Mouse (Mus musculus): ENCODE measurements around the gene Mc1r. TPM values are rescaled to one million over a fixed set of nuclear protein-coding genes. Genes with fewer than 3 reads are reported as not detected.
A peak's percentile ranks its signal among the peaks of the same experiment; 100 is the strongest.

The Mc1r gene
- total and polyA plus RNA-seq, 3 experiments, result 0.04 TPM; not detected in 2

- Histone ChIP-seq H3K9ac (ENCODE audit: insufficient read depth, low read depth) (no peak overlapping the region), H3K27me3 (replicated peaks) (no peaks in the 10 kb centered on the region), H3K4me1 (ENCODE audit: control insufficient read depth in 1 of 2, insufficient read depth in 2 of 2) (no peaks in the 10 kb centered on the region), H3K4me2 (ENCODE audit: insufficient read depth, low read depth, poor library complexity, severe bottlenecking) (no peak overlapping the region), H3K79me2 (replicated peaks; ENCODE audit: control insufficient read depth, extremely low read depth, insufficient read depth, poor library complexity, severe bottlenecking) (peaks cover 25% of the 10 kb centered on the region), H3K27ac (ENCODE audit: insufficient read depth, low read depth) (no peak overlapping the region), H3K36me3 (replicated peaks in 1 of 2; ENCODE audit: control insufficient read depth in 1 of 2, insufficient read depth in 1 of 2, low read length in 1 of 2) (peaks cover 68 to 87% of the 10 kb centered on the region in 2 experiments), H3K4me3 (replicated peaks in 1 of 3; ENCODE audit: low read depth in 2 of 3, low read length in 2 of 3, poor library complexity in 1 of 3) (no peak overlapping the region), H3K9me3 (replicated peaks; ENCODE audit: low read length) (no peaks in the 10 kb centered on the region)
- dilution Hi-C loops (cut with MboI; ENCODE audit: extremely low pct_ligation_motif_present, extremely low pct_unique_long_range_greater_than_20kb, low sequenced_read_pairs) (no loop called here), in situ Hi-C loops (cut with MboI; ENCODE audit: low pct_ligation_motif_present, low pct_unique_long_range_greater_than_20kb, low sequenced_read_pairs) (no loop called here)
- TF ChIP-seq MYC (IDR thresholded peaks at IDR 0.05; ENCODE audit: low read depth, low read length), result no peak
- TF ChIP-seq GABPA (IDR thresholded peaks at IDR 0.05; ENCODE audit: insufficient replicate concordance, low read depth, low read length), result no peak
- TF ChIP-seq KAT2A (IDR thresholded peaks at IDR 0.05; ENCODE audit: insufficient replicate concordance, low read length), result no peak
- TF ChIP-seq ELF1 (IDR thresholded peaks at IDR 0.05; ENCODE audit: low read depth, low read length), result no peak
- no peak for TF ChIP-seq RCOR1 (conservative IDR thresholded peaks at IDR 0.05; ENCODE audit: low read depth, low read length)
- TF ChIP-seq SIN3A (IDR thresholded peaks at IDR 0.05; ENCODE audit: low read length), result no peak
- TF ChIP-seq POLR2AphosphoS2 (IDR thresholded peaks at IDR 0.05; ENCODE audit: low read depth, low read length), result no peak
- TF ChIP-seq ETS1 (conservative IDR thresholded peaks at IDR 0.05; ENCODE audit: low read depth, low read length), result no peak
- TF ChIP-seq JUN (IDR thresholded peaks at IDR 0.05; ENCODE audit: insufficient read depth, low read depth, low read length), result no peak
- TF ChIP-seq JUND (conservative IDR thresholded peaks at IDR 0.05; ENCODE audit: low read depth, low read length), result no peak
- TF ChIP-seq MAX (IDR thresholded peaks at IDR 0.05; ENCODE audit: low read length), result no peak
- TF ChIP-seq POLR2A (IDR thresholded peaks at IDR 0.05; ENCODE audit: low read depth, low read length), result no peak
- no peak for TF ChIP-seq CHD1 (IDR thresholded peaks at IDR 0.05; ENCODE audit: low read depth, low read length)
- no peak for TF ChIP-seq TBP (conservative IDR thresholded peaks at IDR 0.05; ENCODE audit: low read depth, low read length)
- no peak for TF ChIP-seq MAZ (IDR thresholded peaks at IDR 0.05; ENCODE audit: low read depth, low read length)
- no peak for TF ChIP-seq RAD21 (IDR thresholded peaks at IDR 0.05; ENCODE audit: low read depth, low read length)
- no peak for TF ChIP-seq CHD2 (IDR thresholded peaks at IDR 0.05; ENCODE audit: low read length)
- TF ChIP-seq MEF2A (IDR thresholded peaks at IDR 0.05; ENCODE audit: borderline replicate concordance, low read depth, low read length), result no peak
- no peak for TF ChIP-seq NELFE (IDR thresholded peaks at IDR 0.05; ENCODE audit: low read depth, low read length)
- no peak for TF ChIP-seq IRF4 (IDR thresholded peaks at IDR 0.05; ENCODE audit: low read depth, low read length)
- DNase-seq (ENCODE audit: extremely low read depth), result no peak
Observed at GRCm38 (mm10) chr8:123382516-123382915, 24.4 kb upstream of the Mc1r start.

- Histone ChIP-seq H3K79me2 (replicated peaks; ENCODE audit: control insufficient read depth, extremely low read depth, insufficient read depth, poor library complexity, severe bottlenecking) (peaks cover 8% of the 10 kb centered on the region), H3K9me3 (replicated peaks; ENCODE audit: low read length) (no peaks in the 10 kb centered on the region), H3K4me1 (ENCODE audit: control insufficient read depth in 1 of 2, insufficient read depth in 2 of 2) (no peaks in the 10 kb centered on the region), H3K4me2 (ENCODE audit: insufficient read depth, low read depth, poor library complexity, severe bottlenecking) (no peak overlapping the region), H3K27ac (ENCODE audit: insufficient read depth, low read depth) (no peak overlapping the region), H3K27me3 (replicated peaks) (no peaks in the 10 kb centered on the region), H3K36me3 (replicated peaks in 1 of 2; ENCODE audit: control insufficient read depth in 1 of 2, insufficient read depth in 1 of 2, low read length in 1 of 2) (peaks cover 84 to 98% of the 10 kb centered on the region in 2 experiments), H3K9ac (ENCODE audit: insufficient read depth, low read depth) (no peak overlapping the region), H3K4me3 (replicated peaks in 1 of 3; ENCODE audit: low read depth in 2 of 3, low read length in 2 of 3, poor library complexity in 1 of 3) (no peak overlapping the region)
- dilution Hi-C loops (cut with MboI; ENCODE audit: extremely low pct_ligation_motif_present, extremely low pct_unique_long_range_greater_than_20kb, low sequenced_read_pairs), result no loop called here
- peak; percentile 50 for DNase-seq (ENCODE audit: extremely low read depth)
- no peak for TF ChIP-seq CHD2 (IDR thresholded peaks at IDR 0.05; ENCODE audit: low read length)
- TF ChIP-seq CTCF (conservative IDR thresholded peaks at IDR 0.05 in 1 of 2, IDR thresholded peaks at IDR 0.05 in 1 of 2; ENCODE audit: low read depth in 2 of 2, low read length in 2 of 2), result peak; percentile 67 to 73
- TF ChIP-seq ZMIZ1 (IDR thresholded peaks at IDR 0.05; ENCODE audit: low read depth, low read length), result no peak
- no peak for TF ChIP-seq HCFC1 (IDR thresholded peaks at IDR 0.05; ENCODE audit: low read depth, low read length)
- TF ChIP-seq RCOR1 (conservative IDR thresholded peaks at IDR 0.05; ENCODE audit: low read depth, low read length), result no peak
- TF ChIP-seq RAD21 (IDR thresholded peaks at IDR 0.05; ENCODE audit: low read depth, low read length), result peak; percentile 50
- TF ChIP-seq JUN (IDR thresholded peaks at IDR 0.05; ENCODE audit: insufficient read depth, low read depth, low read length), result no peak
- in situ Hi-C loops (cut with MboI; ENCODE audit: low pct_ligation_motif_present, low pct_unique_long_range_greater_than_20kb, low sequenced_read_pairs), result no loop called here
Observed at GRCm38 (mm10) chr8:123384883-123385540, 21.9 kb upstream of the Mc1r start.
